Mouse (Mus musculus): ENCODE data around the gene Rsg1. TPM values are rescaled to one million over a fixed set of nuclear protein-coding genes. Genes with fewer than 3 reads are reported as not detected.

The Rsg1 gene
- 1 to 10 TPM; 2.5 to 5.4 TPM for total RNA-seq (2021)
- long read RNA-seq, experiment 1: 0 reads
- long read RNA-seq, experiment 2: 0 reads

DNA sequence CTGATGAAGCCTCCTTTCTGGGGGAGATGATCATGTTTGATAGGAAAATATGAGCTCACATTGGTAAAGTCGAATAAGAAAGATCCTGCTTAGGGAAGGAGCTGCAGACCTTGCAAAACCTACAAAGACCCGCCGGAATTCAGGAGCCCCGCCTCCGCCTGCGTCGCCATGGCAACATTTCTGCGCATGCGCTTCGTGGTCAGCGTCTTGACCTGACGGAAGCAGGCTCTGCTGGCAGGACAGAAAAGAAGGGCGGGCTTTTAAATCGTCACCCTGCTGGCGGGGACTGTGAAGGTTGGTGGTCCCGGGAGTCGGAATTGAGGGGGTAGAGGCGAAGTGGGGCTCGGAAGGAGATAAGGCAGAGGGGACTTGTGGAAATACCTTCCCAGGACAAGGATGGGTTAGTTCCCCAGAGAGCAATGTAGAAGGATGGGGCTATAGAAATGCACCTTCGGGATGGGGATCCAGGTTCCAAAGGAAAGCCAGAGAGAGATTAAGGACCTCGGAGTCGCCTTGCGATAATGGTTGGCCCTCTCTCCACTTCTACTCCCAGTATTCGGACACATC, at the start of gene Rsg1:
Gene Rsg1 (plus strand): TSS at position 187 of the 567 bp plus-strand sequence.
- Histone ChIP-seq H3K4me3 (peak within 1 kb of the TSS; percentile 85), H3K27ac (peak within 1 kb of the TSS; percentile 76)
- DNase-seq (ENCODE audit: low spot score in 2 of 2): peak; percentile 94 to 96
- peak; percentile 39 for TF ChIP-seq CTCF (conservative IDR thresholded peaks at IDR 0.05)

DNA sequence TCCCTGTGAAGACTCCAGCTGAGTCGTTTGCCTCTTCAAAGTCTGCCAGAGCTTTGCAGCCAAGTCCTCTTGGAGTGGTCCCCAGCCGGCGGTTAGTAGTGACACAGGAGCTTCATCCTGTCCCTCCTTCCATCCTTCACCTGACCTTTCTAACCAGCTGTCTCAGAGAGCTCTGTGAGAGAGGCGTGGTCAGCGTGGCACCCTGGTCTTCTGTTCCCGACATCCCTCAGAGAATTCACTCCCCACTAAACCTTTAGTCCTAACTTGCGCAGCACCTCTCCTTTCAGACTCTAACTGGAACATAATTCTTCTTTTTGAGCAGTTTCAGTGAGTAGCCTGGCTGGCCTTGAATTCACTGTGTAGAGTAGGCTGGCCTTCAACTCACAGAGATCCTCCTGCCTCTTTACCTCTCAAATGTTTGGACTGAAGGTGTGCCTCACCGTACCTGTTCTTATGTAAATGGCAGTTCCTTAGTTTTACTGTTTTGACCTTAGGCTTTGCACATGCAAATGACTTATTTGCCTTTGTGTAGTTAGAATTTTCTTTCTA, 47.9 kb upstream of the Rsg1 start:
- DNase-seq (ENCODE audit: low spot score in 2 of 2): no peak
- no peak for TF ChIP-seq CTCF (conservative IDR thresholded peaks at IDR 0.05)
- Histone ChIP-seq H3K27ac (no peak overlapping the region), H3K4me3 (no peak overlapping the region)

DNA sequence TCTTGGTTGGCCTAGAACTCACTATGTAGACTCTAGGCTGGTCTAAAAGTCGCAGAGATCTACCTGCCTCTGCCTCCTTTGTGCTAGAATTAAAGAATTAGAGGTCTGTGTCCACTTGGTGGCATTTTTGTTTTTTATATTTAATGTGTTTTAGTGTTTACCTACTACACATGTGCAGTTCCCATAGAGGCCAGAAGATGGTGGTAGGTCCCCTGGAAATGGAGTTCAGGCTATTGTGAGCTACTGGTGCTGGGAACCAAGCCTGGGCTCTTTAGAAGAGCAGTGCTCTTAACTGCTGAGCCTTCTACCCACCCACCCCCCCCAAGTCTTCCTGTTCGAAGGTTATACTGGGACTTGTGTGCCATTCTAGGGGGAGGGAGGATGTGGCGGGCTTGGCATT, 46.6 kb upstream of the Rsg1 start:
- DNase-seq (ENCODE audit: low spot score in 2 of 2): no peak
- Histone ChIP-seq H3K27ac (no peak overlapping the region), H3K4me3 (no peak overlapping the region)
- TF ChIP-seq CTCF (conservative IDR thresholded peaks at IDR 0.05): peak; percentile 49

DNA sequence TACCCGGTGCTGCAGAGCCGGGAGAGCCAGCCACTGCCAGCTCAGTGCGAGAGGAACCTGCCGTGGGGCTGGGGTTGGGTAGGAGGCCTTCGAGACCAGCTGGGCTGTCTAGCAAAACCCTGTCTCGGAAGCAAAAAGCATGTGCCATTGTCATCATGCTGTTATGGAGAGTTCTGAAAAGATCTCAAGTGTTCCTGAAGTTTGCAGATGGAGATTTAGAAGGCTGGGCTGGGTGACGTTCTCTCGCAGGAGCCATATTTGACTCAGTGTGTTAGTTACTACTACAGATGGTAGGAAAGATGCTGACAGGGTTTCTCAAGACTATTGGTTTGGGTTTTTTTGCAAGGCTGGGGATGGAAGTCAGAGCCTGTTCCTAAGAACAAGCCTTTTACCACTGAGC, 41.6 kb upstream of the Rsg1 start:
- TF ChIP-seq CTCF (conservative IDR thresholded peaks at IDR 0.05): no peak
- Histone ChIP-seq H3K27ac (peak overlapping the region; percentile 28; the same call in 1 of the 2 replicates), H3K4me3 (no peak overlapping the region)
- DNase-seq (ENCODE audit: low spot score in 2 of 2): peak; percentile 26 to 48

DNA sequence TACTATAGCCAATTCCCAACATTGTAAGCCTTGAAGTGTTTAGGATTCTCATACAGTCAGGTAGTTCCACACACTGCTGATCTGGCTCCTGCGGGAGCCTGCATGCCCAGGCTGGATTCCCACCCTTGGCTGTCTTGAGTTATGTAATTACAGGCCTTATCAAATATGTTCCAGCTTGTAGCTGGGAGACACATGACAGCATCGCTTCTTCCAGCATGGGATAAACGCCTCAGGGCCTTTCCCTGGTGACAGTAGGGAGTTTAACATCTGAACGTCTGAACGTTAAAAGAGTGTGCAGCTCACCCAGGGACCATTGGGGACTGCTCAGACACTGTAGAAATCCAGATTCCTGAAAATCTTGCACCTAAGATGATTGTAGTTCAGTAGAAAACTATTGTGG, 38.0 kb upstream of the Rsg1 start:
- TF ChIP-seq CTCF (conservative IDR thresholded peaks at IDR 0.05): no peak
- Histone ChIP-seq H3K4me3 (no peak overlapping the region), H3K27ac (peak overlapping the region; percentile 24; the same call in 1 of the 2 replicates)
- no peak for DNase-seq (ENCODE audit: low spot score in 2 of 2)

DNA sequence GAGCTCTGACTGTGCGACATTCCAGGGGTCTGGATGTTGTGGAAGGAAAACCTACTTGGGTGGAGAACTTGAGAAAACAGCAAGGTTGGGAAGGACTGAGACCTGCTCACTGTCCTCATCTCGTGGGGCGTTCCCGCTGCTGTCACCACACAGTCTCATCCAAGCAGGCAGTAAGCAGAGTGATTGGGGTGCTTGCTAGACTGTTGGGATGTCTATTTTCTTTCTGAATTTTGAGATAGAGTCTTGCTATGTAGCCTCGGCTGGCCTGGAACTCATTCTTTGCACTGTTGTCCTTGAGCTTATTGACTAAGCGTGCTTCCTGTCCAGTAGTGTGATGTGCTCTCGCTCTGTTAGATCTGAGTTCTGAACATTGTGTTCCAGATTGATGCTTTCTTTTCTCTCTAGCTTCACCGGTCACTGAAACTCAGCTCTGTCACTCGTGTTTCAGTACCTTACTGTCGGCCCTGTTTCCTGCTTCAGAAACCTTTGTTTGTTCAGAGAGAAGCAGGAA, 37.4 kb upstream of the Rsg1 start:
- DNase-seq (ENCODE audit: low spot score in 2 of 2): no peak
- Histone ChIP-seq H3K27ac (peak overlapping the region; percentile 44), H3K4me3 (no peak overlapping the region)
- no peak for TF ChIP-seq CTCF (conservative IDR thresholded peaks at IDR 0.05)

DNA sequence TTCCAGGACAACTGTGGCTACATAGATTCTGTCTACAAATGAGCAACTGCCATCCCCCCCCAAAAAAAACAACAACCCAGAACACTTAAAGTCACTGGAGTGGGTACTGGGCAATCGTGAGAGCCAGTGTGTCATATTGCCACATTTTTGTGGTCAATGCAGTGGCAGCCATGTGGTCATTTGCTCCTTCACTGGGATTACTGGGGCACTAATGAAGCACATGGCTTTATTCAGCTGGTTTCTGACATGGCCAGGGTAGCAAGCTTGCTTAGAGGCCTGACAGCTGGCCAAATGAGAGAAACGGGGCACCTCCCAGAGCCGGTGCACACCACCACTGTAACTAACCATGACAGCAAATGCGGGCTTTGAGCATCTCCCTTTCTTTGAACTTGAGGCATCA, 35.3 kb upstream of the Rsg1 start:
- no peak for DNase-seq (ENCODE audit: low spot score in 2 of 2)
- no peak overlapping the region for H3K27ac ChIP-seq

DNA sequence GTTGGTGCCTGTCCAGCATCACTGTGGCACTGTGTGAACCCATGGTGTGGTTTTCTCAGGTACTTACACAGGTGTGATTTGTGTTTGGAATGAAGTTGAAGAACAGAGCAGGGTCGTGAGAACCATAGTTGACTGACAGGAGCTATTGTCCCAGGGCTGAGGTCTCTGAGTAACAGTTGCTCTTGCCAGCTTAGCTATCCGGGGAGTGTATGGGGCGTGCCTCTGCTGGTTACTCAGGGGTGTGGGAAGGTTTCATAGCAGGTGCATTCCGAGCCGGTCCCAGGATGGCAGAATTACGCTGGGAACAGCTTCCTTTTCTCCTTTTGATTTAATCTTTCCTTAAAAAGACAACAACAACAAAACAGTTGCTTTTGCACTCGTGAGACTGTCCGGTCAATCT, 32.9 kb upstream of the Rsg1 start:
- no peak overlapping the region for H3K27ac ChIP-seq
- no peak for DNase-seq (ENCODE audit: low spot score in 2 of 2)

More for the DNA sequence above, 35.3 kb upstream of the Rsg1 start:
- TF ChIP-seq CTCF (conservative IDR thresholded peaks at IDR 0.05): no peak
- no peak overlapping the region for H3K4me3 ChIP-seq

DNA sequence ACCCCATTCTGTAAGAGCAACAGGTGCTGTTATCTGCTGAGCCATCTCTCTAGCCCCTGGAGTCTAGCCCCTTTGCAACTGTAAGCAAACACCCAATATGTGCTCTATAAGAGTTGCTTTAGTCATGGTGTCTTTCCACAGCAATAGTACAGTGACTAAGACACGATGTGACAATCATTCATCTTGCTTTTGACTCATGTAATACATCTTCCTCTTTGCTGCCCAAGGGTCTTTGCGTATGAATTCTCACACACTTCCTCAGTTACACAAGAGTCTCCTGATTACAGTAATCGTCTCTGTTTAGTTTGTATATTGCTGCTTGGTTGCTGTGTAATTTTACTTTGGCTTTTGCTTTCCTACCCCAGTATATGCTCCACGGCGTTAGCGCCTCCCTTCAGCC, 31.8 kb upstream of the Rsg1 start:
- no peak overlapping the region for H3K4me3 ChIP-seq
- H3K27ac ChIP-seq: no peak overlapping the region
- TF ChIP-seq CTCF (conservative IDR thresholded peaks at IDR 0.05): no peak
- no peak for DNase-seq (ENCODE audit: low spot score in 2 of 2)

More for the DNA sequence above, 32.9 kb upstream of the Rsg1 start:
- H3K4me3 ChIP-seq: no peak overlapping the region
- TF ChIP-seq CTCF (conservative IDR thresholded peaks at IDR 0.05): no peak

DNA sequence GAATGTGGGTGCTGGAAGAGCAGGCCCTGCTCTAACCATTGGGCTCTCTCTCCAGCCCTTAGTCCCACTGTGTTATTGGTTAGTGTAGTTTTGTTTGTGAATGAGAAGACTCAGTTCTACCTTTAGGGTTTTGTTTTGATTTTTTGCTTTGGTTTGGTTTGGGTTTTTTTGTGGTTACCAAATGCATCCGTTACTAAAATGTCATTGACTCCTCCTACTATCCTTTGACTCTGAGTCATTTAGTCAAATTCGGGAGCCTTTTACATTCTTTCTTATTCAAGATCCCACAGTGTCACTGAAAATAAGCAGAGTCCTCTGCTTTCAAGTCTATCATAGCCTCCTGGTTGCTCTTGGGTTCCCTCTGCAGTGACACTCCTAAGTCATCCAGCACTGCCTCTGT, 29.8 kb upstream of the Rsg1 start:
- DNase-seq (ENCODE audit: low spot score in 2 of 2): no peak

DNA sequence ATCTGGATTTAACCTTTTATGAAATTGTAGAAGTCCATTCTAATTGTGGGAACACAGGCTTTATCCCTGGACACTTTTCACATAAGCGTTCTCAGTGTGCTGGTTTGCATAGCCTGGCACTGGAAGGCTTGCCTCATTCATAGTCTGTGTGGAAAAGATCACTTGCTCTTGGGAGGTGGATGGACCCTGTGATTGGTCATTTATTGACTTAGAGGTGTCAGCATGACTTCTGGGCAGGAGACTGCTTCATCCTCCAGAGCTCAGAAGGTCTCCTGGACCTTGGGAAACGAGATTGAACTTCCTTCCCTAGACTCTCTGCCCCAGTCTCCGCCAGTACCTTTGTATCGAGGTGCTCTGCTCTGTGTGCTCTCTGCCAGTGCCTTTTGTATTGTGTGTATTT, 29.3 kb upstream of the Rsg1 start:
- no peak for TF ChIP-seq CTCF (conservative IDR thresholded peaks at IDR 0.05)
- no peak overlapping the region for H3K27ac ChIP-seq
- no peak for DNase-seq (ENCODE audit: low spot score in 2 of 2)
- no peak overlapping the region for H3K4me3 ChIP-seq

More for the DNA sequence above, 29.8 kb upstream of the Rsg1 start:
- Histone ChIP-seq H3K4me3 (no peak overlapping the region), H3K27ac (no peak overlapping the region)
- TF ChIP-seq CTCF (conservative IDR thresholded peaks at IDR 0.05): no peak

DNA sequence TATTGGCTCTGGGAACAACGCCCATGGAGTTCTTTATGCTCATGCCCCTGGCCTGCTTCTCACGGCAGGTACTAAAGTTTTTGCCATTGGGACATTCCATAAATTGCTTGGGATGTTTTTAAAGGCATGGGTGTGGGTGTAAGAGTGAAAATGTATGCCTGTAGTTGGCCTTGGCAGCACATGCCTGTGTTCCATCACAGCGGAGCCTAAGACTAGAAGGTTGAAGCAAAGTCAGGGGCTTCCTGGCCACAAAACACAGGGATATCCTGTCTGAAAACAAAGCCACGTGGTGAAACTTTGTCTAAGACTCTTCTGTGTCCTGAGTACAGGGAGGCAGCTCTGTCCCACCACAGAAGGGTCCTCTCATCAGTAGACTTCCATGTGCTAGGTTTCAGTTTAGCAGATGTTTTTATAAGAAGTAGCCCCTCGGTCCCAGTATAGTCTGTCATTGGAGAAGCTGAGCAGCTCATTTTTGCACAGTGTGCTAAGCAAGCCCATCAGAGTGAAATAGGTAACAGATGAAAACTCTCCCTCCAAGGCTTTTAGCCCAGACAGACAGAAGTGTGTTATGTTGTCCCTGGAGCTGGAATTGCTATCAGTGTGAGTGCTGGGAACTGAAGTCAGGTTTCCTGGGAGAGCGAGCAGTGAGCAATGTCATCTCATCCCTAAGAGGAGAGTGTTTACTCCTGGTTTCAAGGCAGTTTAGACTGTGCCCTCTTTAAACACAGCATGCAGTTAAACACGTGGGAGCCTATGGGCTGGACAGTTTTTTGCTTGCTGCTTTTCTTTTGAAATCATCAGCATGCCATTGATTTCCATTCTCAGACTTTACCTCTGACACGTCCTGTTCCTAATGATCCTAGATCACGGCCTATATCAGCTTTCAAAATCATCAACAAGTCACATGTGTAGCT, 26.6 kb upstream of the Rsg1 start:
- no peak for TF ChIP-seq CTCF (conservative IDR thresholded peaks at IDR 0.05)
- no peak overlapping the region for H3K4me3 ChIP-seq
- no peak for DNase-seq (ENCODE audit: low spot score in 2 of 2)
- no peak overlapping the region for H3K27ac ChIP-seq

DNA sequence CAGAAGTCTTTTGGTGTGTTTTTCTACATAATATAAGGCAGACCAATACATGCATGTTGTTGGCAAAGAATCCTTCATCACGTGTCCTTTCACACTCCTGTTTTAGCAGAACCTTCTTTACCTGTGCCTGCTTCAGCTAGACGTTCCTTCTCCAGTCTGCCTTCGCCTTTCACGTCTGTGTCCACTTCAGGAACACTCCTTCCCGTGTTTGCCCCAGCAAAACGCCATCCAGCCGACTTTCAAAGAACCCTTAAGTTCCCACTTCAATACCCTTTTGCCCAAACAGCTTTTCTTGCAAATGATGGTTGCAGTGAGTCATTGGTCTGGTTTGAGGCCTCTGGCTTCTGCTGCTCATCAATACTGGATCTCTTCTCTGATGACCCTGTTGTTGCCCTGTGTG, 22.5 kb upstream of the Rsg1 start:
- Histone ChIP-seq H3K27ac (no peak overlapping the region), H3K4me3 (no peak overlapping the region)
- no peak for DNase-seq (ENCODE audit: low spot score in 2 of 2)
- TF ChIP-seq CTCF (conservative IDR thresholded peaks at IDR 0.05): no peak

All from layer of hippocampus, adult 2 months (tissue).